Mouse (Mus musculus): ENCODE measurements around the gene B3gntl1. TPM values are rescaled to one million over a fixed set of nuclear protein-coding genes. Genes with fewer than 3 reads are reported as not detected.
A peak's percentile ranks its signal among the peaks of the same experiment; 100 is the strongest.

The B3gntl1 gene
- polyA plus RNA-seq, 1 experiment from 2014 or later = 6.8 TPM

GRCm38 (mm10) chr11:121655807-121656511 is 17.0 kb downstream of the B3gntl1 start:
- no peak for DNase-seq (ENCODE audit: low spot score)
- Histone ChIP-seq H3K27me3 (ENCODE audit: control insufficient read depth, insufficient read depth, low read length) (no peaks in the 10 kb centered on the region), H3K27ac (replicated peaks; ENCODE audit: low read depth, low read length) (no peak overlapping the region), H3K9ac (ENCODE audit: low read length) (no peak overlapping the region), H3K4me3 (ENCODE audit: low read depth, low read length) (no peak overlapping the region), H3K36me3 (ENCODE audit: control insufficient read depth, insufficient read depth, low read length) (no peaks in the 10 kb centered on the region), H3K4me2 (ENCODE audit: low read depth, severe bottlenecking) (no peak overlapping the region), H3K4me1 (ENCODE audit: control insufficient read depth, insufficient read depth, low read length) (no peaks in the 10 kb centered on the region), H3K9me3 (ENCODE audit: control insufficient read depth, low read length) (no peaks in the 10 kb centered on the region)
- ATAC-seq (ENCODE audit: insufficient number of reproducible peaks, low FRiP score, low TSS enrichment, low read depth) = no peak
- WGBS = 82% methylated on average over 6 of the region's 6 CpGs

- H3K27ac ChIP-seq (replicated peaks; ENCODE audit: low read depth, low read length) = no peak overlapping the region
- H3K9me3 ChIP-seq (ENCODE audit: control insufficient read depth, low read length) = no peaks in the 10 kb centered on the region
- no peak overlapping the region for H3K4me3 ChIP-seq (ENCODE audit: low read depth, low read length)
- H3K9ac ChIP-seq (ENCODE audit: low read length) = no peak overlapping the region
- DNase-seq (ENCODE audit: low spot score) (no peak), ATAC-seq (ENCODE audit: insufficient number of reproducible peaks, low FRiP score, low TSS enrichment, low read depth) (no peak)
- H3K36me3 ChIP-seq (ENCODE audit: control insufficient read depth, insufficient read depth, low read length) = no peaks in the 10 kb centered on the region
- H3K27me3 ChIP-seq (ENCODE audit: control insufficient read depth, insufficient read depth, low read length) = no peaks in the 10 kb centered on the region
- no peak overlapping the region for H3K4me2 ChIP-seq (ENCODE audit: low read depth, severe bottlenecking)
- 76% methylated on average over 6 of the region's 6 CpGs for WGBS
- H3K4me1 ChIP-seq (ENCODE audit: control insufficient read depth, insufficient read depth, low read length) = no peaks in the 10 kb centered on the region
Observed at GRCm38 (mm10) chr11:121655166-121655806, 17.7 kb downstream of the B3gntl1 start.

- H3K27ac ChIP-seq (replicated peaks; ENCODE audit: low read depth, low read length) = no peak overlapping the region
- H3K9ac ChIP-seq (ENCODE audit: low read length) = no peak overlapping the region
- H3K9me3 ChIP-seq (ENCODE audit: control insufficient read depth, low read length) = no peaks in the 10 kb centered on the region
- no peaks in the 10 kb centered on the region for H3K27me3 ChIP-seq (ENCODE audit: control insufficient read depth, insufficient read depth, low read length)
- 84% methylated on average over 9 of the region's 9 CpGs for WGBS
- DNase-seq (ENCODE audit: low spot score) (no peak), ATAC-seq (ENCODE audit: insufficient number of reproducible peaks, low FRiP score, low TSS enrichment, low read depth) (no peak)
- no peak overlapping the region for H3K4me2 ChIP-seq (ENCODE audit: low read depth, severe bottlenecking)
- no peak overlapping the region for H3K4me3 ChIP-seq (ENCODE audit: low read depth, low read length)
- H3K36me3 ChIP-seq (ENCODE audit: control insufficient read depth, insufficient read depth, low read length) = no peaks in the 10 kb centered on the region
- H3K4me1 ChIP-seq (ENCODE audit: control insufficient read depth, insufficient read depth, low read length) = no peaks in the 10 kb centered on the region
Observed at GRCm38 (mm10) chr11:121654406-121654945, 18.5 kb downstream of the B3gntl1 start.

GRCm38 (mm10) chr11:121653631-121654030 is 19.3 kb downstream of the B3gntl1 start:
- DNase-seq (ENCODE audit: low spot score) (no peak), ATAC-seq (ENCODE audit: insufficient number of reproducible peaks, low FRiP score, low TSS enrichment, low read depth) (no peak)
- WGBS = 91% methylated on average over 4 of the region's 4 CpGs
- Histone ChIP-seq H3K4me2 (ENCODE audit: low read depth, severe bottlenecking) (no peak overlapping the region), H3K4me1 (ENCODE audit: control insufficient read depth, insufficient read depth, low read length) (no peaks in the 10 kb centered on the region), H3K27me3 (ENCODE audit: control insufficient read depth, insufficient read depth, low read length) (no peaks in the 10 kb centered on the region), H3K9ac (ENCODE audit: low read length) (no peak overlapping the region), H3K27ac (replicated peaks; ENCODE audit: low read depth, low read length) (no peak overlapping the region), H3K4me3 (ENCODE audit: low read depth, low read length) (no peak overlapping the region), H3K9me3 (ENCODE audit: control insufficient read depth, low read length) (no peaks in the 10 kb centered on the region), H3K36me3 (ENCODE audit: control insufficient read depth, insufficient read depth, low read length) (no peaks in the 10 kb centered on the region)

- no peak overlapping the region for H3K4me3 ChIP-seq (ENCODE audit: low read depth, low read length)
- H3K27me3 ChIP-seq (ENCODE audit: control insufficient read depth, insufficient read depth, low read length) = no peaks in the 10 kb centered on the region
- DNase-seq (ENCODE audit: low spot score) = peak; percentile 71
- no peak overlapping the region for H3K4me2 ChIP-seq (ENCODE audit: low read depth, severe bottlenecking)
- H3K4me1 ChIP-seq (ENCODE audit: control insufficient read depth, insufficient read depth, low read length) = no peaks in the 10 kb centered on the region
- H3K9ac ChIP-seq (ENCODE audit: low read length) = no peak overlapping the region
- 63% methylated on average over 10 of the region's 10 CpGs for WGBS
- no peak for ATAC-seq (ENCODE audit: insufficient number of reproducible peaks, low FRiP score, low TSS enrichment, low read depth)
- H3K9me3 ChIP-seq (ENCODE audit: control insufficient read depth, low read length) = no peaks in the 10 kb centered on the region
- H3K36me3 ChIP-seq (ENCODE audit: control insufficient read depth, insufficient read depth, low read length) = no peaks in the 10 kb centered on the region
- no peak overlapping the region for H3K27ac ChIP-seq (replicated peaks; ENCODE audit: low read depth, low read length)
Observed at GRCm38 (mm10) chr11:121652547-121653305, 20.2 kb downstream of the B3gntl1 start.

- Histone ChIP-seq H3K9ac (ENCODE audit: low read length) (no peak overlapping the region), H3K27me3 (ENCODE audit: control insufficient read depth, insufficient read depth, low read length) (no peaks in the 10 kb centered on the region), H3K36me3 (ENCODE audit: control insufficient read depth, insufficient read depth, low read length) (no peaks in the 10 kb centered on the region), H3K4me2 (ENCODE audit: low read depth, severe bottlenecking) (no peak overlapping the region), H3K9me3 (ENCODE audit: control insufficient read depth, low read length) (no peaks in the 10 kb centered on the region), H3K4me3 (ENCODE audit: low read depth, low read length) (no peak overlapping the region), H3K4me1 (ENCODE audit: control insufficient read depth, insufficient read depth, low read length) (no peaks in the 10 kb centered on the region), H3K27ac (replicated peaks; ENCODE audit: low read depth, low read length) (no peak overlapping the region)
- ATAC-seq (ENCODE audit: insufficient number of reproducible peaks, low FRiP score, low TSS enrichment, low read depth) (no peak), DNase-seq (ENCODE audit: low spot score) (no peak)
- 93% methylated on average over 5 of the region's 5 CpGs for WGBS
Observed at GRCm38 (mm10) chr11:121651983-121652382, 21.0 kb downstream of the B3gntl1 start.

- H3K9me3 ChIP-seq (ENCODE audit: control insufficient read depth, low read length) = no peaks in the 10 kb centered on the region
- no peak overlapping the region for H3K9ac ChIP-seq (ENCODE audit: low read length)
- no peaks in the 10 kb centered on the region for H3K4me1 ChIP-seq (ENCODE audit: control insufficient read depth, insufficient read depth, low read length)
- H3K4me3 ChIP-seq (ENCODE audit: low read depth, low read length) = no peak overlapping the region
- no peaks in the 10 kb centered on the region for H3K36me3 ChIP-seq (ENCODE audit: control insufficient read depth, insufficient read depth, low read length)
- 93% methylated on average over 9 of the region's 9 CpGs for WGBS
- no peak for DNase-seq (ENCODE audit: low spot score)
- no peaks in the 10 kb centered on the region for H3K27me3 ChIP-seq (ENCODE audit: control insufficient read depth, insufficient read depth, low read length)
- H3K27ac ChIP-seq (replicated peaks; ENCODE audit: low read depth, low read length) = no peak overlapping the region
- no peak for ATAC-seq (ENCODE audit: insufficient number of reproducible peaks, low FRiP score, low TSS enrichment, low read depth)
- no peak overlapping the region for H3K4me2 ChIP-seq (ENCODE audit: low read depth, severe bottlenecking)
Observed at GRCm38 (mm10) chr11:121651556-121651955, 21.4 kb downstream of the B3gntl1 start.

- no peak overlapping the region for H3K27ac ChIP-seq (replicated peaks; ENCODE audit: low read depth, low read length)
- H3K4me1 ChIP-seq (ENCODE audit: control insufficient read depth, insufficient read depth, low read length) = no peaks in the 10 kb centered on the region
- no peaks in the 10 kb centered on the region for H3K36me3 ChIP-seq (ENCODE audit: control insufficient read depth, insufficient read depth, low read length)
- no peak for ATAC-seq (ENCODE audit: insufficient number of reproducible peaks, low FRiP score, low TSS enrichment, low read depth)
- DNase-seq (ENCODE audit: low spot score) = no peak
- no peaks in the 10 kb centered on the region for H3K27me3 ChIP-seq (ENCODE audit: control insufficient read depth, insufficient read depth, low read length)
- no peak overlapping the region for H3K9ac ChIP-seq (ENCODE audit: low read length)
- WGBS = 92% methylated on average over 11 of the region's 11 CpGs
- no peak overlapping the region for H3K4me3 ChIP-seq (ENCODE audit: low read depth, low read length)
- H3K4me2 ChIP-seq (ENCODE audit: low read depth, severe bottlenecking) = no peak overlapping the region
- H3K9me3 ChIP-seq (ENCODE audit: control insufficient read depth, low read length) = no peaks in the 10 kb centered on the region
Observed at GRCm38 (mm10) chr11:121650668-121651067, 22.3 kb downstream of the B3gntl1 start.
